Mouse (Mus musculus): ENCODE measurements around the gene Tmem141. TPM values are rescaled to one million over a fixed set of nuclear protein-coding genes. Genes with fewer than 3 reads are reported as not detected.

The Tmem141 gene
- polyA plus RNA-seq, 1 experiment from 2014 or later = 29.9 TPM

- Histone ChIP-seq H3K4me2 (replicated peaks; ENCODE audit: low read depth, low read length) (no peak overlapping the region), H3K9ac (replicated peaks; ENCODE audit: low read depth) (no peak overlapping the region), H3K36me3 (ENCODE audit: insufficient read depth, low read length) (0 out of 2 replicates have a peak, but pooled peaks cover 5% of the 10 kb centered on the region), H3K4me1 (ENCODE audit: insufficient read depth, low read depth, low read length) (peaks cover 26% of the 10 kb centered on the region), H3K9me3 (ENCODE audit: low read length) (no peaks in the 10 kb centered on the region), H3K27ac (ENCODE audit: low read length) (no peak overlapping the region), H3K27me3 (replicated peaks; ENCODE audit: insufficient read depth, low read length) (peaks cover 53% of the 10 kb centered on the region), H3K4me3 (ENCODE audit: low read depth, low read length) (no peak overlapping the region)
- WGBS = 31% methylated on average over 6 of the region's 6 CpGs
- ATAC-seq = no peak
- no peak for DNase-seq (ENCODE audit: low spot score)
- TF ChIP-seq CTCF (IDR thresholded peaks at IDR 0.05) (no peak), EP300 (IDR thresholded peaks at IDR 0.05) (no peak)
Observed at GRCm38 (mm10) chr2:25580621-25581101, 41.1 kb downstream of the Tmem141 start.

- peak; percentile 43 for DNase-seq (ENCODE audit: low spot score)
- Histone ChIP-seq H3K4me2 (replicated peaks; ENCODE audit: low read depth, low read length) (peak overlapping the region; percentile 33; the same call in 1 of the 2 replicates), H3K9me3 (ENCODE audit: low read length) (no peaks in the 10 kb centered on the region), H3K4me3 (ENCODE audit: low read depth, low read length) (peak overlapping the region; percentile 24; the same call in 1 of the 2 replicates), H3K9ac (replicated peaks; ENCODE audit: low read depth) (no peak overlapping the region), H3K27ac (ENCODE audit: low read length) (no peak overlapping the region), H3K4me1 (ENCODE audit: insufficient read depth, low read depth, low read length) (peaks cover 28% of the 10 kb centered on the region), H3K36me3 (ENCODE audit: insufficient read depth, low read length) (no peaks in the 10 kb centered on the region), H3K27me3 (replicated peaks; ENCODE audit: insufficient read depth, low read length) (peaks cover 53% of the 10 kb centered on the region)
- WGBS = 5% methylated on average over 27 of the region's 27 CpGs
- no peak for TF ChIP-seq EP300 (IDR thresholded peaks at IDR 0.05)
- peak; percentile 68 for TF ChIP-seq CTCF (IDR thresholded peaks at IDR 0.05)
- no peak for ATAC-seq
Observed at GRCm38 (mm10) chr2:25579737-25580460, 41.9 kb downstream of the Tmem141 start.

GRCm38 (mm10) chr2:25578796-25579736, 42.7 kb downstream of the Tmem141 start:
- Histone ChIP-seq H3K9me3 (ENCODE audit: low read length) (no peaks in the 10 kb centered on the region), H3K4me3 (ENCODE audit: low read depth, low read length) (peak overlapping the region; percentile 24), H3K9ac (replicated peaks; ENCODE audit: low read depth) (no peak overlapping the region), H3K4me1 (ENCODE audit: insufficient read depth, low read depth, low read length) (peaks cover 28% of the 10 kb centered on the region), H3K27me3 (replicated peaks; ENCODE audit: insufficient read depth, low read length) (peaks cover 53% of the 10 kb centered on the region), H3K4me2 (replicated peaks; ENCODE audit: low read depth, low read length) (peak overlapping the region; percentile 33; the same call in 1 of the 2 replicates), H3K36me3 (ENCODE audit: insufficient read depth, low read length) (no peaks in the 10 kb centered on the region), H3K27ac (ENCODE audit: low read length) (no peak overlapping the region)
- WGBS = 5% methylated on average over 72 of the region's 77 CpGs
- TF ChIP-seq CTCF (IDR thresholded peaks at IDR 0.05) (no peak), EP300 (IDR thresholded peaks at IDR 0.05) (no peak)
- ATAC-seq (no peak), DNase-seq (ENCODE audit: low spot score) (no peak)

GRCm38 (mm10) chr2:25577951-25578795, 43.6 kb downstream of the Tmem141 start:
- peaks cover 28% of the 10 kb centered on the region for H3K4me1 ChIP-seq (ENCODE audit: insufficient read depth, low read depth, low read length)
- H3K27ac ChIP-seq (ENCODE audit: low read length) = no peak overlapping the region
- H3K27me3 ChIP-seq (replicated peaks; ENCODE audit: insufficient read depth, low read length) = peaks cover 53% of the 10 kb centered on the region
- WGBS = 7% methylated on average over 71 of the region's 75 CpGs
- H3K9ac ChIP-seq (replicated peaks; ENCODE audit: low read depth) = no peak overlapping the region
- DNase-seq (ENCODE audit: low spot score) (no peak), ATAC-seq (no peak)
- H3K36me3 ChIP-seq (ENCODE audit: insufficient read depth, low read length) = no peaks in the 10 kb centered on the region
- H3K9me3 ChIP-seq (ENCODE audit: low read length) = no peaks in the 10 kb centered on the region
- TF ChIP-seq EP300 (IDR thresholded peaks at IDR 0.05) (no peak), CTCF (IDR thresholded peaks at IDR 0.05) (peak; percentile 44)
- peak overlapping the region; percentile 10; the same call in 1 of the 2 replicates for H3K4me3 ChIP-seq (ENCODE audit: low read depth, low read length)
- peak overlapping the region; percentile 34 for H3K4me2 ChIP-seq (replicated peaks; ENCODE audit: low read depth, low read length)

- peak overlapping the region; percentile 10; the same call in 1 of the 2 replicates for H3K4me3 ChIP-seq (ENCODE audit: low read depth, low read length)
- no peak overlapping the region for H3K27ac ChIP-seq (ENCODE audit: low read length)
- H3K9ac ChIP-seq (replicated peaks; ENCODE audit: low read depth) = no peak overlapping the region
- WGBS = 14% methylated on average over 92 of the region's 92 CpGs
- TF ChIP-seq EP300 (IDR thresholded peaks at IDR 0.05) = no peak
- no peak for TF ChIP-seq CTCF (IDR thresholded peaks at IDR 0.05)
- H3K9me3 ChIP-seq (ENCODE audit: low read length) = no peaks in the 10 kb centered on the region
- peaks cover 53% of the 10 kb centered on the region for H3K27me3 ChIP-seq (replicated peaks; ENCODE audit: insufficient read depth, low read length)
- H3K36me3 ChIP-seq (ENCODE audit: insufficient read depth, low read length) = no peaks in the 10 kb centered on the region
- no peak for ATAC-seq
- DNase-seq (ENCODE audit: low spot score) = no peak
- peaks cover 28% of the 10 kb centered on the region for H3K4me1 ChIP-seq (ENCODE audit: insufficient read depth, low read depth, low read length)
- peak overlapping the region; percentile 34 for H3K4me2 ChIP-seq (replicated peaks; ENCODE audit: low read depth, low read length)
Observed at GRCm38 (mm10) chr2:25576965-25577891, 44.6 kb downstream of the Tmem141 start.

All from lung, postnatal 0 days (tissue).